Mouse (Mus musculus) MEL (cell line): ENCODE measurements around the gene Myh3.

Source experiments
- BHLHE40 ChIP-seq: IDR thresholded peaks from 2 replicates; pipeline ENCODE4 v1.6.1; 2012; ENCODE audit warnings: low read depth, mild to moderate bottlenecking, inconsistent platforms, low read length, improper control_type of control experiment, borderline replicate concordance
- CTCF ChIP-seq, 3 experiments: IDR thresholded peaks in 2 of 3; conservative IDR thresholded peaks in 1 of 3; 2 replicates each; pipeline ENCODE4 v1.5.1; 2011 to 2012; ENCODE audit warnings: low read length in 3 of 3, low read depth in 2 of 3, mild to moderate bottlenecking in 2 of 3, improper control_type of control experiment in 1 of 3, inconsistent platforms in 1 of 3, mixed read lengths in 1 of 3, moderate library complexity in 1 of 3; ENCODE audit not compliant: control insufficient read depth in 1 of 3, insufficient read depth in 1 of 3, poor library complexity in 1 of 3, severe bottlenecking in 1 of 3
- ELF1 ChIP-seq: IDR thresholded peaks from 2 replicates; pipeline ENCODE4 v1.6.1; 2014; ENCODE audit warnings: low read depth, mild to moderate bottlenecking, inconsistent platforms, low read length, improper control_type of control experiment, moderate library complexity
- KAT2A ChIP-seq: conservative IDR thresholded peaks from 2 replicates; pipeline ENCODE4 v1.6.1; 2012; ENCODE audit warnings: low read depth, low read length, improper control_type of control experiment, inconsistent platforms
- MAX ChIP-seq: IDR thresholded peaks from 2 replicates; pipeline ENCODE4 v1.6.1; 2011; ENCODE audit warnings: low read length, improper control_type of control experiment
- MXI1 ChIP-seq: IDR thresholded peaks from 2 replicates; pipeline ENCODE4 v1.6.1; 2011; ENCODE audit warnings: mild to moderate bottlenecking, low read depth, low read length, improper control_type of control experiment
- POLR2A ChIP-seq, 2 experiments: IDR thresholded peaks; 2 replicates each; pipeline ENCODE4 v1.6.1; 2011 to 2012; ENCODE audit warnings: low read length in 2 of 2, mild to moderate bottlenecking in 2 of 2, control low read depth in 1 of 2, improper control_type of control experiment in 1 of 2, low read depth in 1 of 2, moderate library complexity in 1 of 2; ENCODE audit not compliant: control insufficient read depth in 1 of 2, insufficient read depth in 1 of 2, poor library complexity in 1 of 2
- POLR2AphosphoS2 ChIP-seq: IDR thresholded peaks from 2 replicates; pipeline ENCODE4 v1.6.1; 2011; ENCODE audit warnings: low read length, improper control_type of control experiment
- TAL1 ChIP-seq: IDR thresholded peaks from 2 replicates; pipeline ENCODE4 v1.6.1; 2012; ENCODE audit warnings: mild to moderate bottlenecking, inconsistent platforms, low read length, moderate library complexity, mixed read lengths
- TCF12 ChIP-seq: IDR thresholded peaks from 2 replicates; pipeline ENCODE4 v1.6.1; 2014; ENCODE audit warnings: low read depth, mild to moderate bottlenecking, inconsistent platforms, low read length, improper control_type of control experiment, moderate library complexity
- ZKSCAN1 ChIP-seq: IDR thresholded peaks from 2 replicates; pipeline ENCODE4 v1.6.1; 2012; ENCODE audit warnings: low read depth, mild to moderate bottlenecking, inconsistent platforms, low read length, improper control_type of control experiment, moderate library complexity
- ZNF384 ChIP-seq: IDR thresholded peaks from 2 replicates; pipeline ENCODE4 v1.6.1; 2012; ENCODE audit warnings: low read depth, mild to moderate bottlenecking, inconsistent platforms, low read length, improper control_type of control experiment

DNA sequence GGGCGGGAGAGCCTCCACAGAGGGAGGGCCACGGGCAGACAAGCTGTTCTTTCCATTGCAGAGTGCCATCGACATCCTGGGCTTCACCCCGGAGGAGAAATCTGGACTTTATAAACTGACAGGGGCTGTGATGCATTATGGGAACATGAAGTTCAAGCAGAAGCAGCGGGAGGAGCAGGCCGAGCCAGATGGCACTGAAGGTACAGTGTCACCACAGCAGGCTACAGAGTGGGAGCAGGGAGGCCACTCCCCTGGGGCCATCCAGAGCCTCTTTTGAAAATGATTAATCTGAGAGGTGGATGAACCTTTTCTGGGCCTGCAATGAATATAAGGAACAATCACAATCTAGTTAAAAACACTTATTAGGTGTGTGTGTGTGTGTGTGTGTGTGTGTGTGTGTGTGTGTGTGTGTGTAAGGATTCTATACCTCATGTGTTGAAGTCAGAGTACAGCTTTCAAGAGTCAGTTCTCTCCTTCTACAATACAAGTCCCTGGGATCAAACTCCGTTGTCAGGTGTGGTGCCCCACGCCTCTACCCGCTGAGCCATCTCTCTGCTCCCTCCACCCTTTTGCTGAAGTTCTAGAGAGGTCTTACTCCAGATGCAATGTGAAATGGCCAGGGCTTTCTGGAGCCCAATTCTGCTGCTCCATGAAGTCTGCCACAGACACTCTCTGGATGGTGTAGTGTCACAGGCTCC lies 8.5 kb downstream of the Myh3 start:
- TF ChIP-seq MAX (no peak), ELF1 (no peak), CTCF (IDR thresholded peaks at IDR 0.05 in 2 of 3, conservative IDR thresholded peaks at IDR 0.05 in 1 of 3; ENCODE audit: control insufficient read depth in 1 of 3, insufficient read depth in 1 of 3, low read depth in 2 of 3, low read length in 3 of 3, poor library complexity in 1 of 3, severe bottlenecking in 1 of 3) (no peak), POLR2AphosphoS2 (no peak), ZNF384 (no peak), TCF12 (no peak), ZKSCAN1 (no peak), KAT2A (no peak), POLR2A (IDR thresholded peaks at IDR 0.05; ENCODE audit: control insufficient read depth in 1 of 2, insufficient read depth in 1 of 2, low read depth in 1 of 2, low read length in 2 of 2, poor library complexity in 1 of 2) (no peak), BHLHE40 (no peak), MXI1 (no peak), TAL1 (no peak)
